Mouse (Mus musculus): ENCODE results near the gene Cdadc1. TPM values are rescaled to one million over a fixed set of nuclear protein-coding genes. Genes with fewer than 3 reads are reported as not detected.
A peak's percentile ranks its signal among the peaks of the same experiment; 100 is the strongest.

The Cdadc1 gene
- polyA plus RNA-seq, 1 experiment from 2014 or later, result 37.3 TPM

- H3K27ac ChIP-seq (ENCODE audit: low read length), result no peak overlapping the region
- H3K36me3 ChIP-seq (ENCODE audit: control insufficient read depth, insufficient read depth, low read length), result no peaks in the 10 kb centered on the region
- H3K4me2 ChIP-seq (ENCODE audit: low read depth, low read length), result no peak overlapping the region
- H3K9me3 ChIP-seq (replicated peaks; ENCODE audit: control insufficient read depth, low read length), result no peaks in the 10 kb centered on the region
- no peak for ATAC-seq (ENCODE audit: insufficient read depth, low FRiP score)
- no peak overlapping the region for H3K4me3 ChIP-seq (replicated peaks; ENCODE audit: low read length)
- WGBS, result 79% methylated on average over 6 of the region's 6 CpGs
- H3K9ac ChIP-seq (ENCODE audit: low read length), result no peak overlapping the region
- no peaks in the 10 kb centered on the region for H3K27me3 ChIP-seq (ENCODE audit: control insufficient read depth, insufficient read depth, low read length)
- peaks cover 7% of the 10 kb centered on the region; the same call in 1 of the 2 replicates for H3K4me1 ChIP-seq (ENCODE audit: control insufficient read depth, insufficient read depth, low read length)
Observed at GRCm38 (mm10) chr14:59540761-59541160, 57.0 kb downstream of the Cdadc1 start.

GRCm38 (mm10) chr14:59540230-59540629 lies 57.5 kb downstream of the Cdadc1 start:
- H3K9me3 ChIP-seq (replicated peaks; ENCODE audit: control insufficient read depth, low read length), result no peaks in the 10 kb centered on the region
- H3K4me3 ChIP-seq (replicated peaks; ENCODE audit: low read length), result no peak overlapping the region
- no peak overlapping the region for H3K4me2 ChIP-seq (ENCODE audit: low read depth, low read length)
- H3K9ac ChIP-seq (ENCODE audit: low read length), result no peak overlapping the region
- WGBS, result 83% methylated on average over 2 of the region's 2 CpGs
- no peak for ATAC-seq (ENCODE audit: insufficient read depth, low FRiP score)
- no peaks in the 10 kb centered on the region for H3K36me3 ChIP-seq (ENCODE audit: control insufficient read depth, insufficient read depth, low read length)
- no peak overlapping the region for H3K27ac ChIP-seq (ENCODE audit: low read length)
- peaks cover 8% of the 10 kb centered on the region; the same call in 1 of the 2 replicates for H3K4me1 ChIP-seq (ENCODE audit: control insufficient read depth, insufficient read depth, low read length)
- no peaks in the 10 kb centered on the region for H3K27me3 ChIP-seq (ENCODE audit: control insufficient read depth, insufficient read depth, low read length)

DNA sequence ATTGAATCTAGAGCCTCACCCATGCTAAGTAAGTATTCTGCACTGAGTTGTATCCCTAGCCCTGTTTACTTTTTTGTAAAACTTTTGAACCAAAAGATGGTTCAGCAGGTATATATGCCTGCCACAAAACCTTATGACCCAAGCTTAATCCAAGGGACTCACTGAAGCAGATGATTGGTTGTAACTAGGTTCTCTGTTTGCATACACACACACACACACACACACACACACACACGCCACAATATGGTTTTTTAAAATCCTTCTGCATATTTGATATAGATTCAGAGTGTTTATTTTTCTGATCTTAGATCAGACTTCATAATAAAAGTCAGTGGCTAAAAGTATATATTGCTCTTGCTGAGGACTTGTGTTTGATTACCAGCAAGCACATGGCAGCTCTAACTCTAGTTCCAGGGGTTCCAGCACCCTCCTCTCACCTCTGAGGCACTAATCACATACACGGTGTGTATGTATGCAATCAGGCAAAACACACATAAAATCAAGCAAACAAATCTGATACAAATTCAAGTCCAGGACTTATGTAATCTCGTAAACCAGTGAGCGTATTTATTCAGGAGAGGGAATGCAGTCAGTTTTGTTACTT lies 59.8 kb downstream of the Cdadc1 start:
- no peaks in the 10 kb centered on the region for H3K27me3 ChIP-seq (ENCODE audit: control insufficient read depth, insufficient read depth, low read length)
- peaks cover 8% of the 10 kb centered on the region; the same call in 1 of the 2 replicates for H3K4me1 ChIP-seq (ENCODE audit: control insufficient read depth, insufficient read depth, low read length)
- no peak overlapping the region for H3K4me3 ChIP-seq (replicated peaks; ENCODE audit: low read length)
- H3K27ac ChIP-seq (ENCODE audit: low read length), result peak overlapping the region; percentile 50; the same call in 1 of the 2 replicates
- no peaks in the 10 kb centered on the region for H3K36me3 ChIP-seq (ENCODE audit: control insufficient read depth, insufficient read depth, low read length)
- peak; percentile 53; the same call in 1 of the 2 replicates for ATAC-seq (ENCODE audit: insufficient read depth, low FRiP score)
- 70% methylated on average over 4 of the region's 4 CpGs for WGBS
- no peak overlapping the region for H3K9ac ChIP-seq (ENCODE audit: low read length)
- H3K9me3 ChIP-seq (replicated peaks; ENCODE audit: control insufficient read depth, low read length), result no peaks in the 10 kb centered on the region
- no peak overlapping the region for H3K4me2 ChIP-seq (ENCODE audit: low read depth, low read length)

GRCm38 (mm10) chr14:59533908-59534307 lies 63.9 kb downstream of the Cdadc1 start:
- Histone ChIP-seq H3K27ac (ENCODE audit: low read length) (no peak overlapping the region), H3K4me1 (ENCODE audit: control insufficient read depth, insufficient read depth, low read length) (peaks cover 8% of the 10 kb centered on the region; the same call in 1 of the 2 replicates), H3K9me3 (replicated peaks; ENCODE audit: control insufficient read depth, low read length) (no peaks in the 10 kb centered on the region), H3K4me2 (ENCODE audit: low read depth, low read length) (no peak overlapping the region), H3K4me3 (replicated peaks; ENCODE audit: low read length) (no peak overlapping the region), H3K27me3 (ENCODE audit: control insufficient read depth, insufficient read depth, low read length) (no peaks in the 10 kb centered on the region), H3K36me3 (ENCODE audit: control insufficient read depth, insufficient read depth, low read length) (no peaks in the 10 kb centered on the region), H3K9ac (ENCODE audit: low read length) (no peak overlapping the region)
- no peak for ATAC-seq (ENCODE audit: insufficient read depth, low FRiP score)

GRCm38 (mm10) chr14:59532986-59533385 lies 64.8 kb downstream of the Cdadc1 start:
- peak; percentile 85; the same call in 1 of the 2 replicates for ATAC-seq (ENCODE audit: insufficient read depth, low FRiP score)
- H3K9ac ChIP-seq (ENCODE audit: low read length), result no peak overlapping the region
- WGBS, result 69% methylated on average over 1 of the region's 1 CpGs
- H3K4me2 ChIP-seq (ENCODE audit: low read depth, low read length), result no peak overlapping the region
- no peaks in the 10 kb centered on the region for H3K27me3 ChIP-seq (ENCODE audit: control insufficient read depth, insufficient read depth, low read length)
- peaks cover 8% of the 10 kb centered on the region; the same call in 1 of the 2 replicates for H3K4me1 ChIP-seq (ENCODE audit: control insufficient read depth, insufficient read depth, low read length)
- H3K9me3 ChIP-seq (replicated peaks; ENCODE audit: control insufficient read depth, low read length), result no peaks in the 10 kb centered on the region
- H3K27ac ChIP-seq (ENCODE audit: low read length), result peak overlapping the region; percentile 83
- H3K36me3 ChIP-seq (ENCODE audit: control insufficient read depth, insufficient read depth, low read length), result no peaks in the 10 kb centered on the region
- H3K4me3 ChIP-seq (replicated peaks; ENCODE audit: low read length), result no peak overlapping the region

- no peak for ATAC-seq (ENCODE audit: insufficient read depth, low FRiP score)
- 64% methylated on average over 1 of the region's 1 CpGs for WGBS
Observed at GRCm38 (mm10) chr14:59530801-59531200, 67.0 kb downstream of the Cdadc1 start.

DNA sequence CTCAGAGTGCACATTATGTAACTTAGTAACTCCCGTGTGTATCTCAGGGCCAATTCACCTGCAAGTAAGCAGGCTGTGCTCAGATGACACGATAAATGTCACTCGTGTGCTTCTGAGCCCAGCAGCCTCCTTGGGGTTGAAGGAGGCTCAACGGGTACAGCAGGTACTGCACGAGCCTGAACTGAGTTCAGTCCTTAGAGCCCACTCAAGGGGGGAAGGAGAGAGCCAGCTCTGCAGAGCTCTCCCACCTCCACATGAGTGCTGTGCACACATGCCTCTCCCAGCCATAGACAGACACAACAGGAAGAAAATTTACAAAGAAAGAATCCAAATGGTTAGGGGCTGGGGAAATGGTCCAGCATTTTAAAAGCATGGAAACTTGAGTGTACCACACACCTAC lies 71.9 kb downstream of the Cdadc1 start:
- 79% methylated on average over 5 of the region's 5 CpGs for WGBS
- Histone ChIP-seq H3K9me3 (replicated peaks; ENCODE audit: control insufficient read depth, low read length) (no peaks in the 10 kb centered on the region), H3K27me3 (ENCODE audit: control insufficient read depth, insufficient read depth, low read length) (no peaks in the 10 kb centered on the region), H3K4me3 (replicated peaks; ENCODE audit: low read length) (no peak overlapping the region), H3K27ac (ENCODE audit: low read length) (no peak overlapping the region), H3K4me2 (ENCODE audit: low read depth, low read length) (no peak overlapping the region), H3K4me1 (ENCODE audit: control insufficient read depth, insufficient read depth, low read length) (no peaks in the 10 kb centered on the region), H3K36me3 (ENCODE audit: control insufficient read depth, insufficient read depth, low read length) (no peaks in the 10 kb centered on the region), H3K9ac (ENCODE audit: low read length) (no peak overlapping the region)
- no peak for ATAC-seq (ENCODE audit: insufficient read depth, low FRiP score)

More at GRCm38 (mm10) chr14:59530801-59531200, 67.0 kb downstream of the Cdadc1 start:
- no peak overlapping the region for H3K27ac ChIP-seq (ENCODE audit: low read length)
- H3K27me3 ChIP-seq (ENCODE audit: control insufficient read depth, insufficient read depth, low read length), result no peaks in the 10 kb centered on the region
- H3K36me3 ChIP-seq (ENCODE audit: control insufficient read depth, insufficient read depth, low read length), result no peaks in the 10 kb centered on the region
- H3K4me2 ChIP-seq (ENCODE audit: low read depth, low read length), result no peak overlapping the region
- no peaks in the 10 kb centered on the region for H3K9me3 ChIP-seq (replicated peaks; ENCODE audit: control insufficient read depth, low read length)
- H3K4me1 ChIP-seq (ENCODE audit: control insufficient read depth, insufficient read depth, low read length), result peaks cover 5% of the 10 kb centered on the region; the same call in 1 of the 2 replicates
- no peak overlapping the region for H3K4me3 ChIP-seq (replicated peaks; ENCODE audit: low read length)
- no peak overlapping the region for H3K9ac ChIP-seq (ENCODE audit: low read length)

DNA sequence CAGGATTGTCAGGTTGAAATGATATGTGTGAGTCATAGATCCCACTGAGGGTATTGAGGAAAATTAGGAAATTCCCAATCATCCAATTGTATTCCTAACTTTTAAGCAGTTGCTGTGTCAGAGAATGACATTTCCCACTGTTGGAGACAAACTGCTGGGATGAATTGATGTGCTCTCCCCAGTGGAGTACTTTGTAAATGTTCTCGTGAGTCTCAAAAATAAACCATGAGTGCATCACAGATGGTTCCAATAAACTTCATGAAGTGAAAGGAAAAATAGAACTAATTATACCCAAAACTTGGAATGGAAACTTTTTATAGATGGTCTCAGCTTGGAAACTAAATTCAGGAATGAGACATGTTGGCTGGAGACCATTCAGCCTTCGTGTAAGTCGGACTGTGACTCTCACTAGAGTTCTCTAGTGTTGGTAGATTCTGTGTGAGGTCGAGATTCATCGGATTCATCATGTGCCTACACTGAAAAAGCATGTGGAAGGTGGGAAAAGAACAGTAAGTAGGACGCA lies 83.8 kb downstream of the Cdadc1 start:
- Histone ChIP-seq H3K4me3 (replicated peaks; ENCODE audit: low read length) (no peak overlapping the region), H3K27ac (ENCODE audit: low read length) (no peak overlapping the region), H3K9me3 (replicated peaks; ENCODE audit: control insufficient read depth, low read length) (no peaks in the 10 kb centered on the region), H3K9ac (ENCODE audit: low read length) (no peak overlapping the region), H3K4me1 (ENCODE audit: control insufficient read depth, insufficient read depth, low read length) (no peaks in the 10 kb centered on the region), H3K36me3 (ENCODE audit: control insufficient read depth, insufficient read depth, low read length) (no peaks in the 10 kb centered on the region; the same call in 1 of the 2 replicates), H3K4me2 (ENCODE audit: low read depth, low read length) (no peak overlapping the region), H3K27me3 (ENCODE audit: control insufficient read depth, insufficient read depth, low read length) (no peaks in the 10 kb centered on the region)
- WGBS, result 77% methylated on average over 6 of the region's 6 CpGs
- no peak for ATAC-seq (ENCODE audit: insufficient read depth, low FRiP score)

Data from stomach, embryonic 16.5 days (tissue).